Mouse (Mus musculus): ENCODE measurements at regions not wholly inside any gene's neighbourhood (a gene's known extent, or its start where the extent isn't known, plus 50 kb on each side); places are given as distances from the start of the nearest gene placed in this dataset.

DNA sequence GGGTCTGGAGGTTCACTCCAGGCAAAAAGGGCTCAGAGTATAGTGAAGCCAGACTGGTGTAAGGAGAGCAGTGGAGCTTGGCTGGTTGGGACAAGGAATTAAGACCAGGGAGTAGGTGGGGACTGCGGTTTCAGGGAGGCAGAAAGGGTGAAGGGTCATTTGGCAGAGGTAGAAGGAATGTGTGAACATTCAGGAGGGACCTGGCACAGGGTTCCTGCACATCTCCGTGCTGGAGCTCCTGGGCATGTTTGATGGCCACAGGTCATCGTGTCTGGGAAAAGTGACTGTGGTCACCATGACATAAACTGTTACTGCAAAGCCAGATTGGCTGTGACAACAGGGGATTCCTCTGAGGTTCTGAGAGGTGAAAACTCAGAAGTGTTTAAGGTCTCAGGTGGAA, 202.3 kb downstream of the Gadd45g start:
- Histone ChIP-seq H3K4me1 (peaks cover 27% of the 10 kb centered on the region), H3K27ac (replicated peaks) (no peak overlapping the region), H3K9ac (no peak overlapping the region), H3K9me3 (replicated peaks) (peaks cover 3% of the 10 kb centered on the region; the same call in 1 of the 2 replicates), H3K27me3 (no peaks in the 10 kb centered on the region), H3K4me3 (replicated peaks) (no peak overlapping the region), H3K4me2 (replicated peaks) (no peak overlapping the region), H3K36me3 (no peaks in the 10 kb centered on the region)
- WGBS, result 85% methylated on average over 3 of the region's 3 CpGs
- ATAC-seq (ENCODE audit: insufficient number of reproducible peaks, low FRiP score, low TSS enrichment, low read depth), result no peak

GRCm38 (mm10) chr13:52049249-52049648, 202.8 kb downstream of the Gadd45g start:
- ATAC-seq (ENCODE audit: insufficient number of reproducible peaks, low FRiP score, low TSS enrichment, low read depth), result peak; percentile 51; the same call in 1 of the 2 replicates
- Histone ChIP-seq H3K4me3 (replicated peaks) (no peak overlapping the region), H3K4me1 (peaks cover 27% of the 10 kb centered on the region), H3K27ac (replicated peaks) (no peak overlapping the region), H3K36me3 (no peaks in the 10 kb centered on the region), H3K4me2 (replicated peaks) (no peak overlapping the region), H3K27me3 (no peaks in the 10 kb centered on the region), H3K9ac (no peak overlapping the region), H3K9me3 (replicated peaks) (peaks cover 3% of the 10 kb centered on the region; the same call in 1 of the 2 replicates)
- 86% methylated on average over 2 of the region's 2 CpGs for WGBS

DNA sequence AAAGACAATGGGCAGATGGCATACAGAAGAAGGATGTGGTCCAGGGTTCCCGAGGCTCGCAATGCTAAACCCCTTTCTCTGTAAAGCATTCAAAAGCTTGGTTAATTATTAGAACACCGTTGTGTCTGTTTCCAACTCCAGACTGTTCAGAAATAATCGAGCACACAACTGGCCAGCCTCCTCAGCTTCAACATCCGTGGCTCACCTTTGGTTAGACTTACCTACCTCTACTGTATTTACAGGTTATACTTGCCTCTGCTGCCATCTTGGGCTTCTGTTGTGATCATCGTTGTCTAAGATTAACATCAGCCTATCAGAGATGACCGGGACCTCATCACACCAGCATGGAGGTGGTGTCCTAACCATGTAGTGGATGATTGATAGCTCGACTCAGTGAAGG, 209.3 kb downstream of the Gadd45g start:
- no peaks in the 10 kb centered on the region for H3K36me3 ChIP-seq
- H3K9ac ChIP-seq, result no peak overlapping the region
- H3K9me3 ChIP-seq (replicated peaks), result no peaks in the 10 kb centered on the region
- H3K4me2 ChIP-seq (replicated peaks), result no peak overlapping the region
- no peak for ATAC-seq (ENCODE audit: insufficient number of reproducible peaks, low FRiP score, low TSS enrichment, low read depth)
- WGBS, result 88% methylated on average over 8 of the region's 8 CpGs
- H3K4me1 ChIP-seq, result peaks cover 4% of the 10 kb centered on the region; the same call in 1 of the 2 replicates
- no peaks in the 10 kb centered on the region for H3K27me3 ChIP-seq
- no peak overlapping the region for H3K27ac ChIP-seq (replicated peaks)
- H3K4me3 ChIP-seq (replicated peaks), result no peak overlapping the region

- H3K4me1 ChIP-seq, result peaks cover 4% of the 10 kb centered on the region; the same call in 1 of the 2 replicates
- H3K36me3 ChIP-seq, result no peaks in the 10 kb centered on the region
- H3K27me3 ChIP-seq, result no peaks in the 10 kb centered on the region
- no peak overlapping the region for H3K27ac ChIP-seq (replicated peaks)
- no peak overlapping the region for H3K9ac ChIP-seq
- no peak overlapping the region for H3K4me3 ChIP-seq (replicated peaks)
- WGBS, result 78% methylated on average over 10 of the region's 10 CpGs
- no peak for ATAC-seq (ENCODE audit: insufficient number of reproducible peaks, low FRiP score, low TSS enrichment, low read depth)
- no peak overlapping the region for H3K4me2 ChIP-seq (replicated peaks)
- H3K9me3 ChIP-seq (replicated peaks), result no peaks in the 10 kb centered on the region
These were observed 211.0 kb downstream of the Gadd45g start for GRCm38 (mm10) chr13:52057456-52057855.

GRCm38 (mm10) chr13:52059756-52060417, 213.4 kb downstream of the Gadd45g start:
- Histone ChIP-seq H3K9ac (no peak overlapping the region), H3K36me3 (no peaks in the 10 kb centered on the region), H3K9me3 (replicated peaks) (no peaks in the 10 kb centered on the region), H3K4me3 (replicated peaks) (no peak overlapping the region), H3K27me3 (no peaks in the 10 kb centered on the region), H3K4me1 (peaks cover 4% of the 10 kb centered on the region; the same call in 1 of the 2 replicates), H3K4me2 (replicated peaks) (no peak overlapping the region), H3K27ac (replicated peaks) (no peak overlapping the region)
- ATAC-seq (ENCODE audit: insufficient number of reproducible peaks, low FRiP score, low TSS enrichment, low read depth), result no peak
- WGBS, result 82% methylated on average over 22 of the region's 22 CpGs

DNA sequence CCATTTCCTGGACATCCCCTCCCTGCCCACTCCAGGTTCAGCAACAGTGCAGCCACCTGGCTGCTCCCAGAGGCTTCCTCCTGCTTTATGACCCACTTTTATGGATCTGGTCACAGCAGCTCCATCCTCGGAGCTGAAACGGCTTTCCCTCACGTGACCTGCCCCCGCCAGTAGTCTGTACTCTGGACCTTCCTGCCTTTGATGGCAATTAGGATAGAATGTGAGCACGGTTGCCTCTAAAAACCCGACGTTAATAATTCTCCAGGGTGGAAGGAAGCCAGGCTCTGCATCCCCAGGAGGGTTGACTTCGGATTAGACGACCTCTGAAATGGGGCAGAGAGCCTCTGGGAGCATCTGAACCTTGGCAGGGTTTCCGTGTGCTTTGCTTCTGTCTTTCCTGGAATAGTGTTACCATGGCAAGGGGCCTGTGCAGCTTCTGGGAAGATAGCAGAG, 214.0 kb downstream of the Gadd45g start:
- no peaks in the 10 kb centered on the region for H3K36me3 ChIP-seq
- peaks cover 4% of the 10 kb centered on the region; the same call in 1 of the 2 replicates for H3K4me1 ChIP-seq
- no peak overlapping the region for H3K9ac ChIP-seq
- H3K27me3 ChIP-seq, result no peaks in the 10 kb centered on the region
- no peak overlapping the region for H3K4me3 ChIP-seq (replicated peaks)
- WGBS, result 57% methylated on average over 10 of the region's 10 CpGs
- H3K27ac ChIP-seq (replicated peaks), result no peak overlapping the region
- H3K9me3 ChIP-seq (replicated peaks), result no peaks in the 10 kb centered on the region
- no peak overlapping the region for H3K4me2 ChIP-seq (replicated peaks)
- no peak for ATAC-seq (ENCODE audit: insufficient number of reproducible peaks, low FRiP score, low TSS enrichment, low read depth)

GRCm38 (mm10) chr13:52061454-52061853, 215.0 kb downstream of the Gadd45g start:
- Histone ChIP-seq H3K27me3 (no peaks in the 10 kb centered on the region), H3K27ac (replicated peaks) (no peak overlapping the region), H3K9me3 (replicated peaks) (no peaks in the 10 kb centered on the region), H3K4me3 (replicated peaks) (no peak overlapping the region), H3K4me1 (peaks cover 11% of the 10 kb centered on the region), H3K36me3 (no peaks in the 10 kb centered on the region), H3K4me2 (replicated peaks) (no peak overlapping the region), H3K9ac (no peak overlapping the region)
- no peak for ATAC-seq (ENCODE audit: insufficient number of reproducible peaks, low FRiP score, low TSS enrichment, low read depth)

GRCm38 (mm10) chr13:52061881-52062280, 215.4 kb downstream of the Gadd45g start:
- 78% methylated on average over 4 of the region's 4 CpGs for WGBS

GRCm38 (mm10) chr13:52062576-52062975, 216.1 kb downstream of the Gadd45g start:
- no peaks in the 10 kb centered on the region for H3K36me3 ChIP-seq

More at GRCm38 (mm10) chr13:52061881-52062280, 215.4 kb downstream of the Gadd45g start:
- H3K4me1 ChIP-seq, result peaks cover 11% of the 10 kb centered on the region
- H3K9me3 ChIP-seq (replicated peaks), result no peaks in the 10 kb centered on the region
- H3K9ac ChIP-seq, result no peak overlapping the region
- no peak overlapping the region for H3K4me3 ChIP-seq (replicated peaks)
- H3K36me3 ChIP-seq, result no peaks in the 10 kb centered on the region
- H3K27me3 ChIP-seq, result no peaks in the 10 kb centered on the region
- no peak overlapping the region for H3K27ac ChIP-seq (replicated peaks)
- no peak overlapping the region for H3K4me2 ChIP-seq (replicated peaks)
- ATAC-seq (ENCODE audit: insufficient number of reproducible peaks, low FRiP score, low TSS enrichment, low read depth), result no peak

GRCm38 (mm10) chr13:52065274-52065673, 218.8 kb downstream of the Gadd45g start:
- WGBS, result 78% methylated on average over 5 of the region's 5 CpGs
- H3K27ac ChIP-seq (replicated peaks), result no peak overlapping the region
- H3K36me3 ChIP-seq, result no peaks in the 10 kb centered on the region
- ATAC-seq (ENCODE audit: insufficient number of reproducible peaks, low FRiP score, low TSS enrichment, low read depth), result no peak
- no peaks in the 10 kb centered on the region for H3K9me3 ChIP-seq (replicated peaks)
- no peak overlapping the region for H3K9ac ChIP-seq
- peaks cover 11% of the 10 kb centered on the region for H3K4me1 ChIP-seq
- H3K4me3 ChIP-seq (replicated peaks), result no peak overlapping the region
- no peaks in the 10 kb centered on the region for H3K27me3 ChIP-seq
- no peak overlapping the region for H3K4me2 ChIP-seq (replicated peaks)

More at GRCm38 (mm10) chr13:52062576-52062975, 216.1 kb downstream of the Gadd45g start:
- H3K4me3 ChIP-seq (replicated peaks), result no peak overlapping the region
- no peak overlapping the region for H3K4me2 ChIP-seq (replicated peaks)
- no peak for ATAC-seq (ENCODE audit: insufficient number of reproducible peaks, low FRiP score, low TSS enrichment, low read depth)
- H3K4me1 ChIP-seq, result peaks cover 11% of the 10 kb centered on the region
- H3K9me3 ChIP-seq (replicated peaks), result no peaks in the 10 kb centered on the region
- no peak overlapping the region for H3K9ac ChIP-seq
- no peak overlapping the region for H3K27ac ChIP-seq (replicated peaks)
- H3K27me3 ChIP-seq, result no peaks in the 10 kb centered on the region
- 82% methylated on average over 1 of the region's 1 CpGs for WGBS

DNA sequence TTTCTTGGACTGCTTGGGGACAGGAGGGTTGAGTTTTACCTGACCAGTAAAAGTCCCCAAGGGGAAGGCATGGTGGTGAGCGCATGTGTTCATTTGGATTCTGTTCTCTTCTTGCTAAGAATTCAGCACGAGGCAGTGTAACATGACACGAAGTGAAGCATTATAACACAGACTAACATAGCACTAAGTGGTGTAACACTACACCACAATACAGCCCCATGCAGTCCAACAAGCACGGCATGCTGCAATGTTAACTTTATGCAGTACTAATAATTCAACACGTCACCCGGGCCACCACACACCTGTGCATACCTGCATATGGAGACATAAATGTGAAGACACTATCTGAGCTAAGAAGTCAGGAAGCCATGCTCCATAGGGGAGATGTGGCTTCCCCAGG, 219.2 kb downstream of the Gadd45g start:
- 38% methylated on average over 6 of the region's 6 CpGs for WGBS
- H3K4me3 ChIP-seq (replicated peaks), result no peak overlapping the region
- H3K27ac ChIP-seq (replicated peaks), result no peak overlapping the region
- peaks cover 7% of the 10 kb centered on the region; the same call in 1 of the 2 replicates for H3K4me1 ChIP-seq
- H3K4me2 ChIP-seq (replicated peaks), result no peak overlapping the region
- no peaks in the 10 kb centered on the region for H3K9me3 ChIP-seq (replicated peaks)
- ATAC-seq (ENCODE audit: insufficient number of reproducible peaks, low FRiP score, low TSS enrichment, low read depth), result peak; percentile 36; the same call in 1 of the 2 replicates
- H3K9ac ChIP-seq, result no peak overlapping the region
- H3K36me3 ChIP-seq, result no peaks in the 10 kb centered on the region
- no peaks in the 10 kb centered on the region for H3K27me3 ChIP-seq

DNA sequence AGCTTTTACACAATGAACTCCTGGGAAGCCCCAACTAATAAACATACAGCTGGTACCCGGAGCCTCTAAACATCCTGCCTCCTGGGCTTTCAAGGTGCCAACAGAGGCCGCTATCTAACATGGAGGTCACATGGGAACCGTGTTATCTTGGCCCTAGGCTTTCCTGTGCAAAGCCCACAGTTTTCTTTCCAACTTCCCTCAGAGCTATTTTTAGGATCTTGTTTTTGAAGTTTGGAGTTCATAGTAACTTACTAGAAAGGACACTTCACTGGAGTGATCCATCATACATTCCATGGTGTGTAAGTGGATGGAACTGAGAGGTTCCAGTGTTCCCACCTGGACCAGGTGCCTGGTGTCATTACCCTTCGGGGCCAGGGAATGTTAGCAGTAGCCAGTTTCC, 220.6 kb downstream of the Gadd45g start:
- peaks cover 7% of the 10 kb centered on the region; the same call in 1 of the 2 replicates for H3K4me1 ChIP-seq
- no peak for ATAC-seq (ENCODE audit: insufficient number of reproducible peaks, low FRiP score, low TSS enrichment, low read depth)
- no peak overlapping the region for H3K4me2 ChIP-seq (replicated peaks)
- H3K27me3 ChIP-seq, result no peaks in the 10 kb centered on the region
- H3K9me3 ChIP-seq (replicated peaks), result no peaks in the 10 kb centered on the region
- H3K9ac ChIP-seq, result no peak overlapping the region
- H3K27ac ChIP-seq (replicated peaks), result no peak overlapping the region
- WGBS, result 60% methylated on average over 4 of the region's 4 CpGs
- no peaks in the 10 kb centered on the region for H3K36me3 ChIP-seq
- no peak overlapping the region for H3K4me3 ChIP-seq (replicated peaks)

Measured in embryonic facial prominence, embryonic 15.5 days (tissue).